Mouse (Mus musculus): ENCODE results near the gene Golph3. TPM values are rescaled to one million over a fixed set of nuclear protein-coding genes. Genes with fewer than 3 reads are reported as not detected.

Gene Golph3
- 10 to 100 TPM; 86.6 to 88.9 TPM for total RNA-seq (2021)

DNA sequence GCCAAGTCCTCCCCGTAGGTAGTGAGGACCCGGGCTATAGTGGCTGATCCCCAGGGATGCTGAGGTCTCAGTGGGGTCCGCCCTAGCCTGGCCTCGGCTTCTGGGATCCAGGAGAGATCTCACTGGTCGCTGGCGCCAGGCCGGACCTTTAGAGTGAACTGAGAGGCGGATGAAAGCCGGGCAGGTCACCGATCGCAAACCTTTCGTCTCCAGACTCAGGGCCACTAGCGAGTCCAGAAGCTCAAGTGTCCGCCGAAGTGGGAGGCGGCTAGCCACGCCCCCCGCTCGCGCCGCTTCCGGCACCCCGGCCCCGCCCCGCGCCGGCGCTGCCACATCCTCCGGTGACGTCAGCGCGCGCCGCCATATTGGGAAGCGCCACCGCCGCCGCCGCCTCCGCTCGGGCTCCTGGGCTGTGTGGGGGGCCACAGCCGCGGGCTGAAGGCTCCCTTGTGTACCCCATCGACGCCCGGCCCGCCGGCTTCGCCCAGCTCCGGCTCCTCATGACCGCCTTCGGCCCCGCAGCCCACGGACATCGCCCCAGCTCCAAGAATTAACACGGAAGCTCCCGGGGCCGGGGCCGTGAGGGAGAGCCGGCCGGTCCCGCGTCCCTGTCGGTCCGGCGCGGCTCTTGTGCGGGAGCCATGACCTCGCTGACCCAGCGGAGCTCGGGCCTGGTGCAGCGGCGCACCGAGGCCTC, at the start of gene Golph3:
Gene Golph3 (plus strand): TSS at position 360 of the 697 bp plus-strand sequence.
- DNase-seq (ENCODE audit: extremely low spot score in 1 of 2, low spot score in 2 of 2): peak; percentile 90 to 98
- intact Hi-C loops (cut with DNase I): loop anchor here (5.0 kb wide), 1 partner anchor 54 kb away; no protein-coding TSS in a partner anchor

DNA sequence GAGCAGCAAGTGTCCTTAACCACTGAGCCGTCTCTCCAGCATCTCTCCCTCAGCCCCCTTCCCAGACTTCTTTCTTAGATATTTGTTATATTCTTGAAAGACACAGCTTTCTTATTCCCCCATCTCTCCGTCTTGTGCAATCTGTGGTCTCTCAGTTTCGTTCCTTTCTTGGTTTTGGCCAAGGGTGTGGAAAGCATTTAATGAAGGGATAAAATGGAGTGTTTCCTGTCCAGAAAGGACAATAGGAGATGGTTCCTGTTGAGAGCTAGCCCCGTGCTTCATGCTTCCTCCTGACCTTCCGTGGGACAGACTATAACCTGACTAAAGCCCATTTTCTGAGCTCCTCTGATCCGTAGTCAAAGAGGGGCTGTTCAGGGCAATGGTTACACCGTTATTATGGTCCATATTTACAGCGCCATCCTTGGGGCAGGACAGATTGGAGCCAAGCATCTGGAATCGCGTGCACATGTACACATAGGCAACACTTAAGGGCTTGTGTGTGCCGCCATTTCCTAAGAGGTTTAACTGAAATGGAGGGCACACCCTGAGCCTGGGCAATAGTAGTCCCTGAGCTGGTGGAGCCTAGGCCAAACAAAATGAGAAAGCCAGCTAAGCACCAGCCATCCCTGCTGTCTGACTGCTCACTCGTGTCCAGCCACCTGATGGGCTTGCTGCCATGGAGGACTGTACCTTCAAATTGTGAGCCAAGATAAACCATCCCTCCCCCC, 47.8 kb upstream of the Golph3 start:
- DNase-seq (ENCODE audit: extremely low spot score in 1 of 2, low spot score in 2 of 2): no peak
- intact Hi-C loops (cut with DNase I): no loop called here

DNA sequence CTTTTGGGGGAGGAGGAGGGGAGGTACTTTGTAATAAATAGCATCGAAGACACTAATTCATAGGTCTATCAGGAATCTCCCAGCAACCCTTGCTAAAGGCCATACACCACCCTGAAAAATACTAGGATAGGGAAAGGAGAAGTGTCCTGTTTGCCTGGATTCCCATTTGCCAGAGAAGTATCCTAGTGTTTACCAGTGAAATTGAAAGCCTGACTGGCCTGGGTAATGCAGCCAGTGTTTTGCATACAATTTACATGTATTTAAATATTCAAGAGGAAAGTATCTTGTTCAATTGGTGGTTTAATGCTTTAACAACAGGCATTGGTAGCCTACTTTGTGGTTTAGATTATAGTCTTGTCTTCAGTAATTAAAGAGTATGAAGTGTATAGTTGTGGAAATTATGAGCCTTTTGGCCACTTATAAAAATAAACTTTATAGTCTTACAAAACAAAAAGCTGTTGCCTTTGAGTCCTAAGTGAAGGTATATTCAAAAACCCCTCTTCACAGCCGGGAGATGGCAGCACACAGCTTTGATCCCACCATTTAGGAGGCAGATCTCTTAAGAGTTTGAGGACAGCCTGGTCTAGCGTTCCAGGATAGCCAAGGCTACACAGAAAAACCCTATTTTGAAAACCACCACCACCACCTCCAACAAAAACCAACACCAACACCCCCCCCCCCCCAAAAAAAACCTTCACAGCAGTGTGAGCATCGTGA, 47.0 kb upstream of the Golph3 start:
- no peak for DNase-seq (ENCODE audit: extremely low spot score in 1 of 2, low spot score in 2 of 2)
- intact Hi-C loops (cut with DNase I): no loop called here

DNA sequence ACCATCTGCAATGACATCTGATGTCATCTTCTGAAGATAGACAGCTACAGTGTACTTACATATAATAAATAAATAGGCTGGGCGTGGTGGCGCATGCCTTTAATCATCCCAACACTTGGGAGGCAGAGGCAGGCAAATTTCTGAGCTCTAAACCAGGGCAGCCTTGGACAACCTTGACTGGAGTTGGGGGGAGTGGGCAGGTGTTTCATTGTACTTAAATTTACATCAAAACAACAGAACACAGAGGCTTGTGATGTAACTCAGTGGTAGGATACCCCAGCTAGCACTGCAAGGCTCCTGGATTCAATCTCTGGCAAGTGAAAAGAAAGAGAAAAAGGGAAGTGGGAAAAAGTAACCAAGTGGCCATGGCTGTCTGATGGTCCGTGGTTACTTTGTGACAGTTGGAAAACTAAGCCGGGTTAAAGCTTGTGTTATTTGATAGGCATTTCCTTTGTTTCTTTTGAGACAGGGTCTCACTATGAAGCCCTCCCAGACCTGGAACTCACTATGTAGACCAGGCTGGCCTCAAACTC, 46.1 kb upstream of the Golph3 start:
- DNase-seq (ENCODE audit: extremely low spot score in 1 of 2, low spot score in 2 of 2): no peak
- intact Hi-C loops (cut with DNase I): no loop called here

DNA sequence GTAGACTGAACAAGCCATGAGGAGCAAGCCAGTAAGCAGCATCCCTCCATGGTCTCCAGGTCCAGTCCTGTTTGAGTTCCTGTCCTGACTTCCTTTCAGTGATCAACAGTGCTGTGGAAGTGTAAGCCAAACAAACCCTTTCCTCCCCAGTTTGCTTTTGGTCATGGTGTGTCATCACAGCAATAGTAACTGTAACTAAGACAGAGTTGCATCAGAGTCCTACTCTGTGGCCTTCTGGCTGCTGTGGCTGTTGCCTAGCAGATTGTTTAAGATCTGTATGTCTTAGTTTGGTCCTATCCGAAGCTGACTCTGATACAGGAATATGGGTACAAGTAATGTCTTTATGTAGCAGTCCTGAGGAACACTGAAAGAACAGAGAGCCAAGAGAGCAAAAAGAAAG, 41.4 kb upstream of the Golph3 start:
- no peak for DNase-seq (ENCODE audit: extremely low spot score in 1 of 2, low spot score in 2 of 2)
- intact Hi-C loops (cut with DNase I): no loop called here

DNA sequence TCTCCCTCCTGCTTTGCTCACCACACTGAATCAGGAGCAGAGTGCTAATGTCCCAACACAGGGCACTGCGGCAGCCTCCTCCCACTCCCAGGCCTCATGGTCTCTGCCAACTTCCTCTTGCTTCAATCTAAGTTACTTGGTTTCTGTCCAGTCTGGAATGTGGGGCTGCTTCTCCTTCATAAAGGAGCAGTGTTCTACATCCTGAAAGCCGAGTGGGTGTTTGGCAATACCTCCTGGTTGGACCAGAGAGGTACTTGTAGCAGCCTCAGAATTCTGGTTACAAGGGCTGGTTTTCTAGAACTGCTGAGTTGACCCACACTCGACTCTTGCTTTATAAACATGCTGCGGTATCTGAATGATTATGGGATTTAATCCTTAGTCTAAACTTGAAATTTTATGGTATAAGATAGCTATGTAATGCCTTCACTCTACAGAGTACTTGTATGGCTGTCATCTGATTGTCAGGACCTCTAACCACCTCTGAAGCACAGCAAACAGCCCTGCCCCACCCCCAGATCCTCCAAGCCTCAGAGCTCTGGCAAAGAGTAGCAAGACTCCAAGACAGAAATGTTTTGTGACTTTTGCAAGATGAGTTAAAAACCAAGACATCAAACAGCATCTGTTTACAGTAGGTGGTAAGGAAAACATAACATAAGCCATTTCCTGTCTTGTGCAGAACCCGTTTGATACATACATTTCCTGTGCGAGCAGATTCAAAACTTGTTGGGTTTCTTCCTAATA, 36.3 kb upstream of the Golph3 start:
- intact Hi-C loops (cut with DNase I): no loop called here
- DNase-seq (ENCODE audit: extremely low spot score in 1 of 2, low spot score in 2 of 2): peak in 1 of 2 experiments; percentile 59

DNA sequence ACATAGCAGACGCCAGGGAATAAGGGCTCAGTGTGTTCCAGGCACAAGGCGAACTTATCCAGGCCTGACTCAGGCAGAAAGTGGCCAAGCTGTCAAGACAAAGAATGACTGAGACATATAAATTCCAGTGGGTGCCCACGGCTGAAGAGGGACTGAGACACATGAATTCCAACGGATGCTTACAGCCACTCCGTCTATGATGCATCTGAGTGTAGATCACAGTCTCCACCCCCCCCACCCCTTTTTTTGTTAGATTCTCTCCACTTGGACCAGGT, 35.8 kb upstream of the Golph3 start:
- intact Hi-C loops (cut with DNase I): no loop called here
- no peak for DNase-seq (ENCODE audit: extremely low spot score in 1 of 2, low spot score in 2 of 2)

DNA sequence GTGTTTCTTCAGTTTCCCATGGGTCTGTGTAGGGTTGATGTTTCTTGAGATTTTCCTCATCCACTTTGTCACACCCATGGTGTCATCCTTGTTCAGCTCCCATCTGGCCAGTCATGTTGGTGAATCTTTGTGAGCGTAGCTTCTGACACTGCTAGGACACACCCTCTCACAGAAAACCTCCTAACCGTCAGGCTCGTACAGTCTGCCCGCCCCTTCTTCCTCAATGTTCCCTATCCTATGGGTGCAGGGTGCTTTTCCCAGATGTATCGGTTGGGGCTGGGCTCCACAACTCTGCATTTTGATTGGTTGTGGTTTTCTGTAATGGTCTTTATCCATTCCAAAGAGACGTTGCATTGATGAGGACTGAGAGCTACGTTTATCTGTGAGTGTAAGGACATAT, 30.9 kb upstream of the Golph3 start:
- intact Hi-C loops (cut with DNase I): no loop called here
- DNase-seq (ENCODE audit: extremely low spot score in 1 of 2, low spot score in 2 of 2): no peak

DNA sequence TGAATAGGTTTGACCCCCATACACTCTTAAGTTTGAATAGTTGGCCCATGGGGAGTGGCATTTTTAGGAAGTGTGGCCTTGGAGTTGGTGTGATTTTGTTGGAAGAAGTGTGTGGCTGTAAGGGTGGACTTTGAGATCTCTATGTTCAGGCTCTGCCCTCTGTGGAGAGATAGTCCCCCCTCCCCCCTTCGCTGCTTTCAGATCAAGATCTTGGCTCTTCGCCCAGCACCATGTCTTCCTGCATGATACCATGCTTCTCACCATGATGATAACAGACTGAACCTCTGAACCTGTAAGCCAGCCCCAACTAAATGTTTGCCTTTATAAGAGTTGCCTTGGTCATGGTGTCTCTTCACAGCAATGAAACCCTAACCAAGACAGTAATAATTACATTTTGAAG, 29.5 kb upstream of the Golph3 start:
- DNase-seq (ENCODE audit: extremely low spot score in 1 of 2, low spot score in 2 of 2): no peak
- intact Hi-C loops (cut with DNase I): no loop called here

DNA sequence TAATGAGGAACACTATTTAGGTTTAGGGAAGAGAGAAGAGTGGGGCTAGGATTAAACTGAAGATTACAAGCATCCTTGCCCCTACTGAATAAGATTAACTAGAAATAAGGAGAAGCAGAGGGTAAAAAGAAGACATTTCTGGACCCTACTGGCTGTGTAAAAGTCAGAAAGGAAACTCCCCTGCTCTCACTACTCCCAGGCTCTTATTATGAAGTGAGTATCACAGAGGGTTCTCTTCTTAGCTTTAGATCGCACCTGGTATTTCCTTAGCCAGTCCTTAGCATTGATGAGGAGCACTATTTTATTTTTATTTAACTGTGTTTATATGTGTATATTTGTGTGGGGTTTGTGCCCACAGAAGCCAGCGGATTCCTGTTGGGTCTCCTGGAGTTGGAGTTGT, 25.0 kb upstream of the Golph3 start:
- intact Hi-C loops (cut with DNase I): no loop called here
- DNase-seq (ENCODE audit: extremely low spot score in 1 of 2, low spot score in 2 of 2): no peak

DNA sequence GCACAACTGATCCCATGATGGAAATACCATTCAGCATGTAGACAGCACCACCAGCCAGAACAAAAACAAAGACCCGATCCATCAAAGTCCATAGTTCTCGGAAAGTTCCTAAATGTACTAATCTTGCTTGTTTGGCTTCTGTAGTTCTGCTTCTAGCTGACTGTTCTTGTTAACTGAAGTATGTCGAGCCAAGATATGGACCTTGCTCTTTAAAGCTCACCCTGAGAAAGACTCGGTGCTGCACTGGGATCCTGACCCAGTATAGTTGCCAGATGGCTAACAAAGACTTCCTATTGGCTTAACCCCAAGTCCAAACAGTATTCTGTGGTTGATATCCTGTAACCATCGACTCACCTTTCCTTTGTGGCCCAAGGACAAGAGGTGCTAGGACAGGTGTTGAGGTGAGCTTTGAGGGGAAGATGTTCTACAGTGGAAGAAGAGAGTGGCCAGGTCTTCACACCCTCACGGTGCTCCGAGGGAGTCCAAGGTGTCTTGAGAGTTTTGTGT, 23.0 kb upstream of the Golph3 start:
- DNase-seq (ENCODE audit: extremely low spot score in 1 of 2, low spot score in 2 of 2): no peak
- intact Hi-C loops (cut with DNase I): no loop called here

DNA sequence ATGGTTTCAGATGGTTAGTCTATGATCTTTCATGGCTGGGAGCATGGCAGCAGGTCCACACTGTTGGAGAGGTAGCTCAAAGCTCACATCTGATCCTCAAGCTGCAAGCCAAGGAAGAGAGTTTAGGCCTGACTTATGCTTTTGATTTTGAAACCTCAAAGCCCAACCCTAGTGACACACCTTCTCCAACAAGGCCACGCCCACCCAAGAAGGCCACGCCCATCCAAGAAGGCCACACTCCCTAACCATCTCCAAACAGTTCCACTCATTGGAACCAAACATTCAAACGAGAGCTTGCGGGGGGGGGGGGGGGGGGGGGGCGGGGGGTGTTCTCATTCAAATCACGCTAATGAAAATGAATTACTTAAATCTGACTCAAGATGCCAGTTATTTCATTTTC, 19.5 kb upstream of the Golph3 start:
- intact Hi-C loops (cut with DNase I): no loop called here

DNA sequence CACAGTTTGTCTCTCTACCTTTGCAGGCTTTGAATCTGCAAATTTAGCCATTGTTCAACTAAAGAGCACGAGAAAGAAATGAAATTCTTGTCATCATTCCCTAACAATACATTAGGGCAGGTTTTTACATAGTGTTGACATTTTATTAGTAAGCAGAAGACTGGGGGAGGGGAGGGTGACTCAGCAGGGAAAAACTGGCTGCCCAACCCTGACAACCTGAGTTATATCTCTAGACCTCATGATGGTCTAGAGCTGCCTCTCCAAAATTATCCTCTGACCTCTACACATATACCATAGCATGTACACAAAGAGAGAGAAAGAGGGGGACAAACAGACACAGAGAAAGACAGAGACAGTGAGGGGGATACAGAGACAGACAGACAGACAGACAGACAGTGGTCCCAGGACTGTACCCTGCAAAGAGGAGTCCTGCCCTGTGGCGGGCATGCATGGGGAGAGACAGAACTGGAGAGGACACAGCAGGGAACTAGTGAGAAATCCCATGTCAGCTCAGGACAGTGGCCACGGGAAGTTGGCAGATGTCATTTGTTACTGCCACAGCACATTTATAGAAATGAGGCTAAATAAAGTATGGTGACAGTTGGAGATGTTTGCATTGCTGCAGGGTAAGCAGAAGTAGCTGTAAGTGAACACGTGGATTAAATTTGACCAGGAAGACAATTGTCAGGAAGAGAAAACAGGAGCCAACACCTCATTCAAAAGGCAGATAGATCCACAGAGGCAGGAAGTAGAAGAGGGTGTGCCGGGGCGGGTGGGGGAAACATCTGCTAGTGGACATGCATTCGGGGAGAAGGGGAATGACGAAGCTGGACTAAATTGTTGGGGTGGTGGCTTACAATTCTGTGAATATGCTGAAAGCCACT, 14.8 kb upstream of the Golph3 start:
- intact Hi-C loops (cut with DNase I): no loop called here
- peak in 1 of 2 experiments; percentile 38 for DNase-seq (ENCODE audit: extremely low spot score in 1 of 2, low spot score in 2 of 2)

More for the DNA sequence above, 19.5 kb upstream of the Golph3 start:
- no peak for DNase-seq (ENCODE audit: extremely low spot score in 1 of 2, low spot score in 2 of 2)

DNA sequence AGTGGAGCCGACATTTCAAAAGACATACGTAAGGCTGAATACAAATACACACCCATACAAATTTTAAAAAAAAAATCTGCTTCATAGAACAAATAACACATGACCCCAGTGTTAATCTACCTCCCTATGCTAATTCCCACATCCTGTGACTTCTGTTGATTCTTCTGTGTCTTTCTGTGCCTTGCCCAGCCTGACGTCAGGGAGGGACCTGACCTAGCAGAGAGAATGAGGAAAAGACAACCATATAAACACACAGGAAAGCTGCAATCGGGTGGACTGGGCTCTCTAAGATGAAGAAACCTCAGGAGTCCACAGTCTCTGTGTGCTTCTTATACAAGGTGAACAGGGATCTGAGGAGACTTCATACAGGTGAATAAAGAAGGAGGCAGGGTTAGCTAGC, 14.1 kb upstream of the Golph3 start:
- intact Hi-C loops (cut with DNase I): no loop called here
- DNase-seq (ENCODE audit: extremely low spot score in 1 of 2, low spot score in 2 of 2): no peak

DNA sequence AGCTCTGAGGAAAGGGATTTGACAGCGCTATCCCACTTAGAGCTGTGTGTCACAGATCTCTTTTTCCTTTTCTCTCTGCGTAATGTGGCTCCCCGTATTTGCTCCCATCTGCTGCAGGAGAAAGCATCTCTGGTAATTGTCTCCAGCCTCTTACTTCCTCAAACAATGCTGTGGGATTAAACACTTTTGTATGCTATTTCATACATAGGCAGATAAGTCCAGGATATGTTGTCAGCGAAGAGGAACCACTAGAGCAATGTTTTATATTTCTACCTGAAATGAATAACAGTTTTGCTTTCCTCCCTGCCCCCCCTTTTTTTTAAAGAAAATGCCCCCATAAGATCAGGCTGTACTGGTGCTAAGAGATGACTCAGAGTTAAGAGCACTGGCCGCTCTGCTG, 12.7 kb upstream of the Golph3 start:
- intact Hi-C loops (cut with DNase I): no loop called here

DNA sequence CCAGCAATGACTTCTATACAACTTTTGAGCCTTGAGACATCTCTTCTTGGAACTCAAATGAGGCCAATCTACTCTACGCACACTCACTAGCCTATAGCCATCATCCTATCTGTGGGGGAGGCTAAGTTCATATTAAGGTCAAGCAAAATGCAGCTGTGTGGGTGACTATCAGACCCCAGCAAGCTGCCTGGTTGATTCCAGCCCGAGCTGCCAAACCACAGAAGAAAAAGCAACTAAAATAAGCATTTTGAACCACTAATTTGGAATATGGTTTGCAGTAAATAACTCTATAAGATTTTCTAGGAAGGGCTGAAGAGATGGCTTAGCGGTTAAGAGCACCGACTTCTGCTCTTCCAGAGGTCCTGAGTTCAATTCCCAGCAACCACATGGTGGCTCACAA, 10.6 kb upstream of the Golph3 start:
- DNase-seq (ENCODE audit: extremely low spot score in 1 of 2, low spot score in 2 of 2): no peak
- intact Hi-C loops (cut with DNase I): no loop called here

More for the DNA sequence above, 12.7 kb upstream of the Golph3 start:
- no peak for DNase-seq (ENCODE audit: extremely low spot score in 1 of 2, low spot score in 2 of 2)

DNA sequence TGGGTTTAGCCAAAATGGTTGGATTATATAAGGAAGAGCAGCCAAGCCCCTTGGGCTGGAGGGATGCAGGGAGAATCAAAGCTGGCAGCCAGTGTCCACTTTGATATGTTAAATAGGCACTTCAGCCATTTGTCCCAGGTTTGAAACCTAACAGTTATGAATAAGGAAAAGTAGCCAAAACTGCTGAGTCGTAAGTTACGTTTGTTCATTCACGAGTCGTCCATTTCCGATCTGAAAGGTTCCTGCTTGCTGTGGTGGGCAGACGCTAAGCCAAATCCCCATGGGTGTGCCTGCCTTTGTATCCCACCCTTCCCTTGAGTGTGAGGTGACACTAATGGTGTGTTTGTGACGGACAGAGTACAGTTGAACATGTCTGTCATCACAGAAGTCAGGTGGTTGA, 9.8 kb upstream of the Golph3 start:
- DNase-seq (ENCODE audit: extremely low spot score in 1 of 2, low spot score in 2 of 2): no peak
- intact Hi-C loops (cut with DNase I): no loop called here

DNA sequence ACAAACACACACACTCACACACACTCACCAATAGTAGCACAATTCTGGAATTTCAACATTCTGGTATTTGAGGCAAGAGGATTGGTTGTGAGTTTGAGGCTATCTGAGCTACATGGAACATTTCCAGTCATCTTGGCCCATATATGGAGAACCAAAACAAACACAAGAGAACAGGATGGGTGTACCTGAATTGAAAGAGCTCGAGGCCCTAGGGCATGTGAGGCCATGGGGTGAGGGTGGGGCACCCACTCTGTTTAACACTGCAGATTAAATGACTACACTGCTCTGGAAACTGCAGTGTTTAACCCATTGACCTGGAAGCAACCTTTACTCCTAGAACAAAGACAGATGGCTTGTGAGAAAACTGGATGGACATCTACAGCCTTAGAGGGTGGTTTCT, 8.0 kb upstream of the Golph3 start:
- intact Hi-C loops (cut with DNase I): no loop called here
- DNase-seq (ENCODE audit: extremely low spot score in 1 of 2, low spot score in 2 of 2): no peak
